Mouse (Mus musculus) MEL (cell line): ENCODE measurements around the gene Pitpnb. TPM values are rescaled to one million over a fixed set of nuclear protein-coding genes. Genes with fewer than 3 reads are reported as not detected.

Experiments
- DNase-seq: peaks from one replicate; pipeline ENCODE4 v3.0.0; 2011; ENCODE audit warnings: low read depth, low spot score
- H3K27ac ChIP-seq: 2 replicates; pipeline ENCODE4 v1.5.1; 2012; ENCODE audit warnings: low read depth, mild to moderate bottlenecking, control low read depth, low read length, moderate library complexity; ENCODE audit not compliant: control insufficient read depth
- H3K27me3 ChIP-seq, 2 experiments: fragments of 150-350 bp in 1 of 2; sonication (generic) in 1 of 2; 2 replicates each; pipeline ENCODE4 v1.6.1; 2012; ENCODE audit warnings: low read length in 2 of 2, mild to moderate bottlenecking in 2 of 2, improper control_type of control experiment in 1 of 2, moderate library complexity in 1 of 2; ENCODE audit not compliant: insufficient read depth in 2 of 2, control insufficient read depth in 1 of 2
- H3K36me3 ChIP-seq, 2 experiments: 2 replicates each; pipeline ENCODE4 v1.6.1; 2012 to 2014; ENCODE audit warnings: low read length in 2 of 2, improper control_type of control experiment in 1 of 2, inconsistent platforms in 1 of 2, mild to moderate bottlenecking in 1 of 2; ENCODE audit not compliant: insufficient read depth in 2 of 2, control insufficient read depth in 1 of 2
- H3K4me1 ChIP-seq, 2 experiments: fragments of 150-350 bp in 1 of 2; sonication (generic) in 1 of 2; 2 replicates each; pipeline ENCODE4 v1.6.1; 2012; ENCODE audit warnings: low read length in 2 of 2, improper control_type of control experiment in 1 of 2, mild to moderate bottlenecking in 1 of 2; ENCODE audit not compliant: insufficient read depth in 2 of 2, control insufficient read depth in 1 of 2
- H3K4me3 ChIP-seq, 2 experiments: fragments of 150-350 bp in 1 of 2; sonication (generic) in 1 of 2; 2 replicates each; pipeline ENCODE4 v1.5.1; 2012; ENCODE audit warnings: low read depth in 2 of 2, low read length in 2 of 2, mild to moderate bottlenecking in 2 of 2, moderate library complexity in 2 of 2, control low read depth in 1 of 2, improper control_type of control experiment in 1 of 2; ENCODE audit not compliant: control insufficient read depth in 1 of 2, insufficient read depth in 1 of 2
- H3K79me2 ChIP-seq: 2 replicates; pipeline ENCODE4 v1.6.1; 2012; ENCODE audit warnings: mild to moderate bottlenecking, low read length, moderate library complexity; ENCODE audit not compliant: control insufficient read depth, poor library complexity, insufficient read depth
- H3K9ac ChIP-seq: 2 replicates; pipeline ENCODE4 v1.6.1; 2012; ENCODE audit warnings: low read depth, mild to moderate bottlenecking, control low read depth, low read length, moderate library complexity; ENCODE audit not compliant: control insufficient read depth, poor library complexity, severe bottlenecking
- H3K9me3 ChIP-seq: fragments of 150-350 bp; sonication (generic); replicated peaks from 2 replicates; pipeline ENCODE4 v1.6.1; 2012; ENCODE audit warnings: mild to moderate bottlenecking, low read length, improper control_type of control experiment, moderate library complexity; ENCODE audit not compliant: insufficient read depth
- CHD2 ChIP-seq: IDR thresholded peaks from 2 replicates; pipeline ENCODE4 v1.6.1; 2011; ENCODE audit warnings: low read length, improper control_type of control experiment
- CTCF ChIP-seq, 3 experiments: IDR thresholded peaks in 2 of 3; conservative IDR thresholded peaks in 1 of 3; 2 replicates each; pipeline ENCODE4 v1.5.1; 2011 to 2012; ENCODE audit warnings: low read length in 3 of 3, low read depth in 2 of 3, mild to moderate bottlenecking in 2 of 3, improper control_type of control experiment in 1 of 3, inconsistent platforms in 1 of 3, mixed read lengths in 1 of 3, moderate library complexity in 1 of 3; ENCODE audit not compliant: control insufficient read depth in 1 of 3, insufficient read depth in 1 of 3, poor library complexity in 1 of 3, severe bottlenecking in 1 of 3
- ELF1 ChIP-seq: IDR thresholded peaks from 2 replicates; pipeline ENCODE4 v1.6.1; 2014; ENCODE audit warnings: low read depth, mild to moderate bottlenecking, inconsistent platforms, low read length, improper control_type of control experiment, moderate library complexity
- GABPA ChIP-seq: IDR thresholded peaks from 2 replicates; pipeline ENCODE4 v1.6.1; 2012; ENCODE audit warnings: low read depth, mild to moderate bottlenecking, inconsistent platforms, low read length, improper control_type of control experiment, moderate library complexity
- HCFC1 ChIP-seq: IDR thresholded peaks from 2 replicates; pipeline ENCODE4 v1.6.1; 2012; ENCODE audit warnings: low read depth, mild to moderate bottlenecking, inconsistent platforms, low read length, improper control_type of control experiment, moderate library complexity
- KAT2A ChIP-seq: conservative IDR thresholded peaks from 2 replicates; pipeline ENCODE4 v1.6.1; 2012; ENCODE audit warnings: low read depth, low read length, improper control_type of control experiment, inconsistent platforms
- MAFK ChIP-seq: IDR thresholded peaks from 2 replicates; pipeline ENCODE4 v1.6.1; 2011; ENCODE audit warnings: low read depth, mild to moderate bottlenecking, low read length, improper control_type of control experiment, borderline replicate concordance
- MAZ ChIP-seq: IDR thresholded peaks from 2 replicates; pipeline ENCODE4 v1.6.1; 2012; ENCODE audit warnings: low read depth, mild to moderate bottlenecking, inconsistent platforms, low read length, improper control_type of control experiment
- MEF2A ChIP-seq: IDR thresholded peaks from 2 replicates; pipeline ENCODE4 v1.6.1; 2014; ENCODE audit warnings: low read depth, mild to moderate bottlenecking, inconsistent platforms, low read length, improper control_type of control experiment; ENCODE audit not compliant: poor library complexity, insufficient replicate concordance, severe bottlenecking; ENCODE audit errors: extremely low read depth
- MYB ChIP-seq: IDR thresholded peaks from 2 replicates; pipeline ENCODE4 v1.6.1; 2011; ENCODE audit warnings: mild to moderate bottlenecking, low read depth, low read length, improper control_type of control experiment
- MYC ChIP-seq: IDR thresholded peaks from 2 replicates; pipeline ENCODE4 v1.6.1; 2011; ENCODE audit warnings: low read depth, mild to moderate bottlenecking, low read length, improper control_type of control experiment, moderate library complexity
- RAD21 ChIP-seq: IDR thresholded peaks from 2 replicates; pipeline ENCODE4 v1.6.1; 2011; ENCODE audit warnings: mild to moderate bottlenecking, low read depth, low read length, improper control_type of control experiment
- RCOR1 ChIP-seq: IDR thresholded peaks from 2 replicates; pipeline ENCODE4 v1.6.1; 2012; ENCODE audit warnings: low read depth, mild to moderate bottlenecking, inconsistent platforms, low read length, improper control_type of control experiment
- SMC3 ChIP-seq: IDR thresholded peaks from 2 replicates; pipeline ENCODE4 v1.6.1; 2011; ENCODE audit warnings: low read depth, low read length, improper control_type of control experiment
- TBP ChIP-seq: IDR thresholded peaks from 2 replicates; pipeline ENCODE4 v1.8.0; 2011; ENCODE audit warnings: low read depth, low read length, improper control_type of control experiment
- ZC3H11A ChIP-seq: IDR thresholded peaks from 2 replicates; pipeline ENCODE4 v1.6.1; 2012; ENCODE audit warnings: low read depth, mild to moderate bottlenecking, inconsistent platforms, low read length, improper control_type of control experiment
- polyA plus RNA-seq, 2 experiments: library from polyadenylated mRNA; stranded (reverse) in 1 of 2; unstranded in 1 of 2; fragments of >175 nt in 1 of 2; fragments of >200 nt in 1 of 2; gene quantifications; 2 replicates each; pipeline versions ENCODE4 v1.2.1 to v1.2.4; 2012; ENCODE audit warnings: low replicate concordance in 2 of 2, low read depth in 1 of 2; ENCODE audit not compliant: insufficient read length in 2 of 2, insufficient read depth in 1 of 2, missing spikeins in 1 of 2
- total RNA-seq: library from RNA; depleted of rRNA; stranded (reverse); fragments of 300-350 nt; gene quantifications from 2 replicates; pipeline ENCODE4 v1.2.3, GENCODE M21; 2012

The Pitpnb gene
- total and polyA plus RNA-seq, 3 experiments: 21.8 to 111 (median 88.5) TPM

GRCm38 (mm10) chr5:111287571-111287970, 43.0 kb upstream of the Pitpnb start:
- H3K27ac ChIP-seq: no peak overlapping the region
- TF ChIP-seq HCFC1 (no peak), MYB (no peak), MAZ (no peak), RCOR1 (no peak), TBP (no peak)
- H3K4me1 ChIP-seq: no peaks in the 10 kb centered on the region

GRCm38 (mm10) chr5:111288486-111288885, 42.1 kb upstream of the Pitpnb start:
- no peak for TF ChIP-seq ELF1
- TF ChIP-seq MYC: no peak
- no peak for TF ChIP-seq CTCF (IDR thresholded peaks at IDR 0.05 in 2 of 3, conservative IDR thresholded peaks at IDR 0.05 in 1 of 3; ENCODE audit: control insufficient read depth in 1 of 3, insufficient read depth in 1 of 3, low read depth in 2 of 3, low read length in 3 of 3, poor library complexity in 1 of 3, severe bottlenecking in 1 of 3)
- TF ChIP-seq MAFK: no peak
- TF ChIP-seq GABPA: no peak
- no peak for TF ChIP-seq MAZ
- no peak for TF ChIP-seq SMC3
- no peak for TF ChIP-seq ZC3H11A
- TF ChIP-seq MEF2A: no peak
- no peak for DNase-seq
- Histone ChIP-seq H3K27me3 (no peaks in the 10 kb centered on the region; a peak in 1 of 4 replicates), H3K4me1 (no peaks in the 10 kb centered on the region), H3K9me3 (no peaks in the 10 kb centered on the region), H3K4me3 (no peak overlapping the region), H3K36me3 (no peaks in the 10 kb centered on the region), H3K9ac (no peak overlapping the region), H3K79me2 (no peaks in the 10 kb centered on the region), H3K27ac (no peak overlapping the region)

More at GRCm38 (mm10) chr5:111287571-111287970, 43.0 kb upstream of the Pitpnb start:
- Histone ChIP-seq H3K9ac (no peak overlapping the region), H3K79me2 (no peaks in the 10 kb centered on the region), H3K9me3 (no peaks in the 10 kb centered on the region), H3K4me3 (no peak overlapping the region), H3K36me3 (no peaks in the 10 kb centered on the region), H3K27me3 (no peaks in the 10 kb centered on the region; a peak in 1 of 4 replicates)
- DNase-seq: no peak

- no peaks in the 10 kb centered on the region for H3K4me1 ChIP-seq
- H3K9me3 ChIP-seq: no peaks in the 10 kb centered on the region
- H3K36me3 ChIP-seq: no peaks in the 10 kb centered on the region
- H3K27me3 ChIP-seq: no peaks in the 10 kb centered on the region; a peak in 2 of 4 replicates
- H3K9ac ChIP-seq: no peak overlapping the region
- H3K27ac ChIP-seq: no peak overlapping the region
- no peak overlapping the region for H3K4me3 ChIP-seq
- H3K79me2 ChIP-seq: no peaks in the 10 kb centered on the region
- TF ChIP-seq RAD21 (no peak), CHD2 (no peak), KAT2A (no peak), MEF2A (no peak), HCFC1 (no peak), CTCF (IDR thresholded peaks at IDR 0.05 in 2 of 3, conservative IDR thresholded peaks at IDR 0.05 in 1 of 3; ENCODE audit: control insufficient read depth in 1 of 3, insufficient read depth in 1 of 3, low read depth in 2 of 3, low read length in 3 of 3, poor library complexity in 1 of 3, severe bottlenecking in 1 of 3) (no peak)
- no peak for DNase-seq
These were observed 40.5 kb upstream of the Pitpnb start for GRCm38 (mm10) chr5:111290071-111290470.
